Mouse (Mus musculus) retina, postnatal 7 days (tissue): ENCODE measurements at regions not wholly inside any gene's neighbourhood (a gene's known extent, or its start where the extent isn't known, plus 50 kb on each side); places are given as distances from the start of the nearest gene placed in this dataset.

Source experiments
- DNase-seq: peaks from one replicate; pipeline ENCODE4 v3.0.0-alpha.2; 2012; ENCODE audit warnings: low read depth, low spot score

DNA sequence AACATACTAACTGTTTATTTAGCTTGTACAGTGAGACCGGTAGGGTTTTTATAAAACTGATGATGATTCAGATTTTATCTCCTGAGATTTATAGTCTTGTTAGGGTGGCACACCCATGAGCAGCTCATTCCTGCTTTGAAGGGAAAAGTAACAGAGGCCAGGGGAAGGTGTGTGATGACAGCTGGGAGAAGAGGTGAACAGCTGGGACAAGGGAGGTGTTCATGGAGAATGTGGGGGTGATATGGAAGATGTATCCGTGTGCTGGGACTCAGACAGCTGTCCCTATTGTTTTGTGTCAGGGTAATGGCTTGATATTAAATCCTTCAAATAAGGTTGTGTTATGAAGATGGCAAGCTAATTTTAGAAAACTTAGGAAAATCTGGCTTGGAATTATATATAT, 2238.4 kb upstream of the Gm7489 start:
- no peak for DNase-seq

- no peak for DNase-seq
Observed at GRCm38 (mm10) chr15:51652497-51652896, 2232.2 kb upstream of the Gm7489 start.

- DNase-seq = no peak
Observed at GRCm38 (mm10) chr15:51657621-51658020, 2227.1 kb upstream of the Gm7489 start.

DNA sequence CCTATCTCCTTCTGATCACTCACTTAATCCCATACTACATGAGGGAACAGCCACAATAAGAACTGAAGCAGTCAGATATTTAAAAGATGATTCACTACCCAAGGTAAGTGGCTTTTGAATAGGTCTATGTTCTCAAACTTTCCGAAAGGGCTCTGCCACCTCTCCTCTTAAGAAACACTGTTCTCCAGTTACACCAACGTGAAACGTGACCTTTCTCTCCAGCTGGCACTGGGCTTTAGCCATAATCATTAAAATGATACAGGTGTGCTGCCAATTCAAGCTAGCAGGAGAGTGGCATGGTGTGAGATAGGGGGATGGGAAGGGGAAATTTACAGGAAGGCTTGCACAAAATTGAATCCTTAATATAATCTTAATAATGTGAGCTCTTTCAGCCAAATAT, 2216.4 kb upstream of the Gm7489 start:
- no peak for DNase-seq

GRCm38 (mm10) chr15:51671667-51672372, 2212.9 kb upstream of the Gm7489 start:
- no peak for DNase-seq

GRCm38 (mm10) chr15:51673483-51673882, 2211.2 kb upstream of the Gm7489 start:
- DNase-seq = no peak

DNA sequence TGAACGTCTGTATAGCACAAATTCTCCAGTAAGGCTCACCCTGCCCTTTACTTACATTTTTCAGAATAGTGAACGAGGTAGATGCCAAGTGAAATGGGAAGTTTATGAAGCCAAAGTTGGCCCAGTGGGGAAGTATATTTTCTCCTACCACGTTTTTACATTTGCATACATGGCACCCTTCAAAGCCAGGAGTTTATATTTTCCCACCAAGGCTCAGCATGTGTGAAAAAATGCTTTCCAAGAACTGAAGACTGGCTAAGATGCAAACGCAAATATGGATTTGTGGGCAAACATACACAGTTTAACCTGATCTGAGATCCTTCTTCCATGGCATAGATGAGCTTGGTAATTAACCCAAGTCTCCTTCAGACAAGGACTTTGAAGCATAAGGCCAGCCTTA, 2209.4 kb upstream of the Gm7489 start:
- DNase-seq = no peak

DNA sequence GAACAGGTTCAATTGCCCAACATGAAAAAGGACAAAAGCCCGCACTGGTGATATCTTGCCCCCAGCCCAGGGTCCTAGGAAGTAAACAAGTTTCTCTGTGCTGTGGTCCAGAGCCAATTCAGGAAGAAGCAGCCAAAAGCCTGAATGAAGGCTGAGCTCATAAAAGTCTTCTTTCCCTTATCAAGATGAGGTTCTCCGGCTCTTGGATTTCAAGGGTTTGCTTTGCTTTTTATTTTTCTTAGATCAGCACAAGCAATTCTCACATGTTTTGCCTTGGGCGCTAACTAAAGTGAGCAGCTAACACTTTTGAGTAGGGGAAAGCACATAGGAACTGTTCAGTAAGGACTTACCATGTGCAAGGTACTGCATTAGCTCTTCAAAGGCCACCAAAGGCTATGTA, 2208.0 kb upstream of the Gm7489 start:
- DNase-seq = no peak

DNA sequence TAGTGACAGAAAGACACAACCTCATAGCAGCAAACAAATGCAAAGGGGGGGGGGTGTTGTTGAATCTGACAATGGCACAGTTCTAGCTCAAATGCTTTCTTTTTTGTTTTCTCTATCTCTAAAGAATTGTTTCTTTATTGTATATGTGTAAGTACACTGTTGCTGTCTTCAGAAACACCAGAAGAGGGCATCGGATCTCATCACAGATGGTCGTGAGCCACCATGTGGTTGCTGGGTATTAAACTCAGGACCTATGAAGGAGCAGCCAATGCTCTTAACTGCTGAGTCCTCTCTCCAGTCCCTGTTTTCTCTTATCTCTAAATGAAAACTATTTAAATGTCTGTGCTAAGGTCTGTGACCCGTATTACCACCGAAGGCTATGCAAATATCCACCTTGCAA, 2207.4 kb upstream of the Gm7489 start:
- no peak for DNase-seq

- DNase-seq = no peak
Observed at GRCm38 (mm10) chr15:51679186-51679902, 2205.4 kb upstream of the Gm7489 start.

GRCm38 (mm10) chr15:51680494-51680893, 2204.2 kb upstream of the Gm7489 start:
- no peak for DNase-seq

DNA sequence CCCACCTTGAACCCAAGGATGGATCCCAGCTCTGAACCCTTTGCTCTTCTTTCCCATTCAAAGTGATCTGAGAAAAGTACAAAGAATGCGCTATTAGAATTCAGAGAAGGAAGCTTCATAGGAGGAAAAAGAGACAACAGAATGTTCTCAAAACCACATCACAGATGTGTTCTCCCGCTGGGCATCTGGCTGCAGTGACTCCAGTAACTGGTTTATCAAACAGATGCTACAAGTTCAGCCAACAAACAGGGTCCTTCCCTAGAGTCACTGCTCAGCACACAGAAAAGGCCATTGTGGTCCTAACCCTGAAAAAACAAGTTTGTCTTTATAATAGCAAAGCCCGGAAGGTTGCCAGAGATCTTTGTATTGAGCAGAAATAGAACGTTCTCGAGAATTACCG, 2203.5 kb upstream of the Gm7489 start:
- no peak for DNase-seq

GRCm38 (mm10) chr15:51682331-51682730, 2202.4 kb upstream of the Gm7489 start:
- DNase-seq = no peak

GRCm38 (mm10) chr15:51687007-51687540, 2197.6 kb upstream of the Gm7489 start:
- DNase-seq = no peak

DNA sequence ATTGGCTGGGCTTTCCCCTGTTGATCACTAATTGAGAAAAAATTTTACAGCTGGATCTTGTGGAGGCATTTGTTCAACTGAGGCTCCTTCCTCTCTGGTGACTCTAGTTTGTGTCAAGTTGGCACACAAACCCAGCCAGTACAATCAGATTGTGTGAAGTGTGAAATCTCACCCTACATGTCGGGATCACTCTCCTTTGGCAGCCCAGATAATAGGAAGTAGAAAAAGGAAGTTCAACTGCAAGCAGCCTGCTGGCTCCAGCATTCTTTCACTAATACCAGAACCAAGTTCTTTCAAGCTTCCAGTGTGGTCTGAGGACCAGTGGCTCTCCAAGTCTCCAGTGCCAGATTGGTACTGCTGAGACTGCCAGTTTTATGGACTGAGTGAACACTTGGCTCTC, 2195.2 kb upstream of the Gm7489 start:
- no peak for DNase-seq

DNA sequence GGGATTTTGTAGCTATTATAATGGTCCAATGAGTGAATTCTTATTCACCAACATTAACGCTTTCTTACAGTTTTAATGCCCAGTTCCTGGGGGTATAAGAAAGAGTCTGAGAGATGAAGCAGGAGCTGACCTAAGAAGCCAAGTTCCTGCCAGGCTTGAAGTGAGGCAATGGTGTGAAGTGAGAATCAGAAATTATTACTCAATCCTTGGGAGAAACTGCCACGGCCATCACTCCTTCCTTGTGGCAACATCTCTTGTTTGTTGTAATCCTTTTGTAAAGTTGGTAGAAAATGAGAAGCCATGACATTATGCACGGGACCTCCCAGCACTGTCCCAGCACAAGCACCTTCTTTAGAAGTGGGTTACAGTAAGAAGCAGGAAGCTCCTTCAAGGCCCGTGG, 2192.0 kb upstream of the Gm7489 start:
- no peak for DNase-seq

- peak; percentile 16 for DNase-seq
Observed at GRCm38 (mm10) chr15:51696344-51697016, 2188.2 kb upstream of the Gm7489 start.

DNA sequence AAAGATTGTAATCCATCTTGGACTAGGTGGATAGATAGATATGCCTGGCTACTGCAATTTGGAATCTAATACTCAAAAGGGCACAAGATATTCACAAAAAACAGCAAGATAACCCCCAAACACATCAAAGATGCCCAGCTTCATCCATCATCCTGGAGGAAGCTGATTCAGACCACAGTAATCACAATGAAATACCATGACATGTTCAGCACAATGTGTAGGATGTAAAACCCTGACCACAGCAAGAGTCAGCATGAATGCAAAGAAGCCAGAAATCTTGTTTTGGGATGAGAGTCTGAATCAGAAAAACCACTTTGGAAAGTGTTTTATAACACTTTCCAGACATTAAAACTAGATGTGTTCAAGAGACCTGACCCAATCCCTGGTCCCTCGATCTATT, 2180.5 kb upstream of the Gm7489 start:
- no peak for DNase-seq

DNA sequence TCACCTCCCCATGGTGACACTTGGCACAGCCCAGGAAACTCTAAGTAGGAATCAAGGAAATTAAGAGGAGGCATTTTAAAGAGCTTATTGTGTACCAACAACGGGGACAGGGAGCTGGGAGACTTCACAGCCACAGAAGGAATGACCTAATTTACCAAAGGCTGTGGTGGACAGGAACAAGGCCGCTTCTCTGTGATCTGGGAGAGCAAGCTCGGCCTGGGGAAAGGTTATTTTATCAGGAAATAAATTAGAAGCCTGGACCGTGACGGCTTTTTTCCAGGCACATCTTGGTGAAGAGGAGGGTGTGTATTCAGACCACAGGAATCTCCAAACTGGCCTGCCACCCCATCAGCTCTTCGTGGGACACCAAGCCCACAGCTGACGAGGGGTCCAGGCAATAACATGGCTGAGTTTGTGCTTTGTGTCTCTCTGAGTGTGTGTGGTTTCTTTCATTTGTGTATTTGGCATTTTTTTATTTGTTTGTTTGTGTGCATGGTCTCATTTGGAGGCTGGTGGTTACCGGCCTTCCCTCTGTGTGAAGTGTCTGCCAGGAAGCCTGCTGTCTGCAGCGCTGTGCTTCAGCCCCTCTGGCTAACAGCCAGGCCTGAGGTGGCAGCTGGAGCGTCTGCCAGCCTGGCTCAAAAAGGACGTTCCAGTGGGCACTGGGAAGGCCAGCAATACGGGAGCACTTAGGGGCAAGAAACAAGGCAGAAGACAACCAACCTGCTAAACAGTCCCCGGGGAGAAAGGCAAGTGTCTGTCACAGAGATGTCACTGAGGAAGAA, 2174.6 kb upstream of the Gm7489 start:
- peak; percentile 52 for DNase-seq

DNA sequence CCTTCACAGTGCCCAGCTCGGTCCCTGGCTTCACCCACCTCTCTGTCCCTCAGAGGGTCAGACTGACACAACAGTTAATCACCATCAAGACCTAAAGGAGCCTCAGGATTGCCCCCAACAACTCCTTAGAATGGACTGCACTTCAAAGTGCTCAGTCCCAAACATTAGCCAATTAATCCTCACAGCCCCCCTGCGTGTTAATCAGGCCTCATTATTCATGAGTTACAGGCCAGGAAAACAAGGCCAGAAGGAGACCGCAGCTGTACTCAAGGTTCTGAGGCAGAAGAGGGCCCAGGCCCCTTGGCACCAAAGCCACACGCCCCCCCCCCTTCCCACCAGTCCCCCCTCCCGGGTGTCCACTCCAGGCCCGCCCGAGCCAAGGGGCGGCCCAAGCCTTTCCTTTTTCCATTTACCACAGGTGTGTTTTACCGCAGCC, 2163.8 kb upstream of the Gm7489 start:
- DNase-seq = no peak

GRCm38 (mm10) chr15:51721363-51721762, 2163.3 kb upstream of the Gm7489 start:
- no peak for DNase-seq

GRCm38 (mm10) chr15:51724127-51724526, 2160.6 kb upstream of the Gm7489 start:
- no peak for DNase-seq
